Mouse (Mus musculus): ENCODE measurements around the gene Snip1. TPM values are rescaled to one million over a fixed set of nuclear protein-coding genes. Genes with fewer than 3 reads are reported as not detected.

Gene Snip1
- polyA plus RNA-seq, 1 experiment from 2014 or later, result 27.3 TPM

DNA sequence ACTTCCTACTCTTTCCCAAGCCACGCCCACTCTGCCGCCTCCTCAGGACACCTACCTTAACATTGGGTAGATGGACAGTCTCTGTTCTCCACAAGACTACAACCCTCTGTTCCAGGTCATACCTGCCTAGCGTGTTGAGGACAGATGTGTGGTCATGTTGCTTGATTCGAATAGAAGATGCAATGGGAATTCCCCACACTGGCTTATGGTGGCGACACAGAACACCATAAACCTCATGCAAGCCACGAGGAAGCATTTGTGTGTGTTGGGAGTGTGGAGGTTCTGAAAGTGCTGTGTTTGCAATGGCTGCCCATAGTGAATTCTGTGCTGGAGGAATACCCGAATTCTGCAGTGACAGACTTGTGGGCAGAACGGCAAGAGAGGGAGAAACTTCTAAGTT is 2.6 kb upstream of the Snip1 start:
- no peaks in the 10 kb centered on the region for H3K9me3 ChIP-seq
- no peak overlapping the region for H3K4me2 ChIP-seq
- 76% methylated on average over 8 of the region's 8 CpGs for WGBS
- no peak overlapping the region for H3K4me3 ChIP-seq
- no peak for ATAC-seq (replicated peaks)
- H3K27ac ChIP-seq, result no peak overlapping the region
- H3K4me1 ChIP-seq, result peaks cover 23% of the 10 kb centered on the region
- H3K27me3 ChIP-seq (replicated peaks), result 0 out of 2 replicates have a peak, but pooled peaks cover 6% of the 10 kb centered on the region
- H3K9ac ChIP-seq, result no peak overlapping the region
- H3K36me3 ChIP-seq (replicated peaks), result peaks cover 3% of the 10 kb centered on the region; the same call in 1 of the 2 replicates

DNA sequence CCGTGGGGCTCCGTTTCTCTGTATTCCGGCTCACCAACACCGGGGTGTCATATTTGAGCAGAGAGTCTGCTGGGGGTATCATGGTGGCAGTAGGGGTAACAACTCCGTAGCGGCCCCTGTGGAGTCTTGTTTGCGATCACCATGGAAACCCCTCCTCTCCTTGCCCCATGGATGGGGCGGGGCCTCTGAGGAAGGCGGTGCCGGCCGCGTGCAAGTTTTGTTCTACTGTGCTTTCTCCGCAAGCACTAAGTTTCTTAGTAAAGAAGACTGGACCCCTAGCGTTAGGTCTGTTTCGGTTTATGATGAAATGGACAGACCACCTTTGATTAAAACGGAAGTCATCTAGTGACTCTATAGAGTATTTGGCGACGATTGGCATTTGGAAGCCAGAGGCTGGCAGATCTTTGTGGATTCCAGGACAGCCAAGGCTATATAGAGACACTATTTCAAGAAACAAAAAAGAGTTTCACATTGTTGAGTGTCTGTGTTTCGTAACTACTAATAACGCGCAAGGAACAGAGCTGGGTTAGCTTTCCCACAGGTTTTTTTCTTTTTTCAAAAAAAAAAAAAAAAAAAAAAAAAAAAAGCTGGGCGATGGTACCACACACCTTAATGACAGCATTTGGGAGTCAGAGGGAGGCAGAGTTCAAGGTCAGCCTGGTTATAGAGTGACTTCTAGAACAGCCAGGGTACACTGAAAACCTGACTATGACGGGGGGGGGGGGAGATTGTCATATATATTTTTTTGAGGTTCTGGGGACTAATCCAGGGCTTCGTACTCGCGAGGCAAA is 760 bp upstream of the Snip1 start, which contains the start of gene Dnali1:
Dnali1 (minus strand) TSS at position 187 of the 791 bp plus-strand sequence.
- Histone ChIP-seq H3K27me3 (replicated peaks) (0 out of 2 replicates have a peak, but pooled peaks cover 6% of the 10 kb centered on the region), H3K4me2 (peak within 1 kb of the TSS; percentile 82), H3K4me1 (peaks cover 21% of the 10 kb centered on the region), H3K36me3 (replicated peaks) (peaks cover 6% of the 10 kb centered on the region), H3K4me3 (peak within 1 kb of the TSS; percentile 86), H3K9me3 (no peaks in the 10 kb centered on the region), H3K9ac (peak within 1 kb of the TSS; percentile 74), H3K27ac (peak within 1 kb of the TSS; percentile 70)
- WGBS, result 2% methylated on average over 26 of the region's 26 CpGs
- ATAC-seq (replicated peaks), result 0 out of 2 replicates have a peak, but pooled peaks have one; percentile 3

DNA sequence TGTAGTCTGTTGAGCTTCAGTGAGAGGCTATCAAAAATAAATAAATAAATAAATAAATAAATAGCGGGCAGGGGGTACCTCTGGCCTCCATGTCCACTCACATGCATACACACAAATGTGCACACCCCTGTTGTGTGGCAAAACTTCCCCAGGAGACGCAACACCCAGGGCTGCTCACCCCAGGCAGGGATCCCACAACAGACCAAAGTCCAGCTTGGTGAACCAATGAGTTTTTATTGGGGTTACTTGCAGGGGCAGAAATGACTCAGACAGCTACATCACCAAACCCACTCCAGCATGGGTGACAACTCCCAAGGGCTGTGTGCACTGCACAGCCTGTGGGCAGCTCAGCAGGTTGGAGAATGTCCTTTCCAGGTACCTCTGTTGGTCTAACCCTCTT is 11.2 kb downstream of the Snip1 start:
- Histone ChIP-seq H3K4me3 (no peak overlapping the region), H3K4me1 (no peaks in the 10 kb centered on the region), H3K27ac (no peak overlapping the region), H3K27me3 (replicated peaks) (no peaks in the 10 kb centered on the region), H3K36me3 (replicated peaks) (peaks cover 31% of the 10 kb centered on the region), H3K9ac (no peak overlapping the region), H3K4me2 (no peak overlapping the region), H3K9me3 (no peaks in the 10 kb centered on the region)
- 93% methylated on average over 2 of the region's 2 CpGs for WGBS
- no peak for ATAC-seq (replicated peaks)

DNA sequence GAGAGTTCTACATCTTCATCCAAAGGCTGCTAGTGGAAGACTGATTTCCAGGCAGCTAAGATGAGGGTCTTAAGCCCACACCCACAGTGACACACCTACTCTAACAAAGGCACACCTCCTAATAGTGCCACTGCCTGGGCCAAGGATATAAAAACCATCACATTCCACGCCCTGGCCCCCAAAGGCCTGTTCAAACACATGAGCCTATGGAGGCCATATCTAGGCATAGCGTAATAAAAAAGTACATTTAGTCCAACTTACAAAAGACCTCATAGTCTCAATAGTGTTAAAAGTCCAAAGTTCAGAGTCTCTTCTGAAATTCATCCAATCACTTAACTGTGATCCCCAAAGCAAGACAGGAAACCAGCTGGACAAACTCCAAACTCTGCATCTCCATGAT is 12.2 kb downstream of the Snip1 start:
- 0 out of 2 replicates have a peak, but pooled peaks cover 1% of the 10 kb centered on the region for H3K4me1 ChIP-seq
- no peaks in the 10 kb centered on the region for H3K9me3 ChIP-seq
- H3K4me2 ChIP-seq, result no peak overlapping the region
- no peaks in the 10 kb centered on the region for H3K27me3 ChIP-seq (replicated peaks)
- H3K36me3 ChIP-seq (replicated peaks), result peaks cover 21% of the 10 kb centered on the region
- H3K27ac ChIP-seq, result no peak overlapping the region
- ATAC-seq (replicated peaks), result no peak
- H3K4me3 ChIP-seq, result no peak overlapping the region
- 94% methylated on average over 2 of the region's 2 CpGs for WGBS
- no peak overlapping the region for H3K9ac ChIP-seq

DNA sequence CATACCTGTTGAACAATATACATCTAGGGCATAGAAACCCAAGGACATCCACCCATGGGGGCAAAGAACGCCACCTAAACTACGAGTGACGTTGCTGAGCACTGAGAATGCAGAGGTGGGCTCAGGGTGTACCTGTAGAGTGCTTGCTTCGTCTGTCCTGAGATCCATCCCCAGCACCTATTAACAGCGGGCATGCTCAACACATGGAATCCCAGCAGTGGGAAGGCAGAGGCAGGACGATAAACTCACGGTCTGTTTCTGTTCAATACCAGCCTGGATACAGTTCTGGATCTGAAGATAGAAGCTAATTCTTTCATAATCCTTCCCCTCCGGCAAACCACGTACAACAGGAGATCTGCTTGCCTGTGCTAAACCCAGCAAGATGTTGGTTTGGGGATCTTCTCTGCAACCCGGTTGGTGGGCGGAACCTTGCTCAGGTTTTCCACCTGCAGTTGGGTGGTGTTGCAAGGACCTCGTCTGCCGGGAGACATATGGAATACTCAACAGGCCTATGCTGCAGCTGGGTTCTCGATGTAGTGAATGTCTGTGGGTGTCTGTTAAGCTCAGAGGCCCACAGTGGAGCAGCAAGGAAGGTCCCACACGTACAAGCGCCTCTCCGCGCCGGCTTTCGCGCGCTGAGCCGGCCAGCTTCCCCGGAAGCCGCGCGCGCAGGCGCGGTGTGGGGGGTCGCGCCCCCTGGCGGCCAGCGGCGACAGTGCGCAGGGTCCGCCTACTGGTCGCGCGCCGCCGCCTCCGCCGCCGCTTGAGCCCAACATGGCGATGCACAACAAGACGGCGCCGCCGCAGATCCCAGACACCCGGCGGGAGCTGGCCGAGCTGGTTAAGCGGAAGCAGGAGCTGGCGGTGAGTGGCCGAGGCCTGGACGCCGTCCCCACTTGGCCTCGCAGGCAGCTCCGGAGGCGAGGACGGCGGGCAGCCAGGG is 18.2 kb downstream of the Snip1 start, which contains the start of gene Meaf6:
Meaf6 (plus strand) TSS at position 732 of the 943 bp plus-strand sequence.
- no peaks in the 10 kb centered on the region for H3K9me3 ChIP-seq
- ATAC-seq (replicated peaks), result peak; percentile 91
- peak within 1 kb of the TSS; percentile 91 for H3K4me3 ChIP-seq
- H3K27ac ChIP-seq, result peak within 1 kb of the TSS; percentile 99
- peaks cover 28% of the 10 kb centered on the region for H3K4me1 ChIP-seq
- H3K27me3 ChIP-seq (replicated peaks), result no peaks in the 10 kb centered on the region
- H3K36me3 ChIP-seq (replicated peaks), result peaks cover 18% of the 10 kb centered on the region
- 1% methylated on average over 63 of the region's 63 CpGs for WGBS
- H3K9ac ChIP-seq, result peak within 1 kb of the TSS; percentile 85
- H3K4me2 ChIP-seq, result peak within 1 kb of the TSS; percentile 77

DNA sequence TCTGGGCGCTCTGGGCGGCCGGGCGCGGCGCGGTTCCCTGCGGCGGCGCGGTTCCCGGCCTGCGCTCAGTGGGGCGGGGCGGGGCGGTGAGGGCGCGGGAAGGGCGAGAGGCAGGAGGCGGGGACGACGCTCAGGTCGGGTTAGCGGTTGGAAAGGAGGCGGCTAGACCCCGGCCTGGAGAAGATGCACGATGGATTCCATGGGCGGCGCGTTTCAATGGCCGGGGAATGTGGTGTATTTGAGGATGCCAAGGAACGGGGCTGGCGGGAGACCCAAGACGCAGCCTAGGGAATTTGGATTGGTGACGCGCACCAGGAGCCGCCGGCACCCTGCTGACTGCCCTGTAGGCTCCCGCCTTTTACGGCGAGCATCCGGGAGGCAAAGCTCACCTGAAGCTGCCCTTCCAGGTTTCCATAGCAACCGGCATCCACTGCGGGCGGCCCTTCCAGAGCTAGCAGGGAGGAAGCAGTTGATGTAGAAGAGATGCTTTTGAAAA is 18.9 kb downstream of the Snip1 start:
- peak overlapping the region; percentile 77 for H3K4me2 ChIP-seq
- H3K4me1 ChIP-seq, result peaks cover 28% of the 10 kb centered on the region
- WGBS, result under 1% methylated on average over 45 of the region's 45 CpGs
- H3K27me3 ChIP-seq (replicated peaks), result no peaks in the 10 kb centered on the region
- peak overlapping the region; percentile 99 for H3K27ac ChIP-seq
- H3K9ac ChIP-seq, result peak overlapping the region; percentile 85
- peaks cover 24% of the 10 kb centered on the region for H3K36me3 ChIP-seq (replicated peaks)
- peak; percentile 90 for ATAC-seq (replicated peaks)
- H3K9me3 ChIP-seq, result no peaks in the 10 kb centered on the region
- peak overlapping the region; percentile 91 for H3K4me3 ChIP-seq

DNA sequence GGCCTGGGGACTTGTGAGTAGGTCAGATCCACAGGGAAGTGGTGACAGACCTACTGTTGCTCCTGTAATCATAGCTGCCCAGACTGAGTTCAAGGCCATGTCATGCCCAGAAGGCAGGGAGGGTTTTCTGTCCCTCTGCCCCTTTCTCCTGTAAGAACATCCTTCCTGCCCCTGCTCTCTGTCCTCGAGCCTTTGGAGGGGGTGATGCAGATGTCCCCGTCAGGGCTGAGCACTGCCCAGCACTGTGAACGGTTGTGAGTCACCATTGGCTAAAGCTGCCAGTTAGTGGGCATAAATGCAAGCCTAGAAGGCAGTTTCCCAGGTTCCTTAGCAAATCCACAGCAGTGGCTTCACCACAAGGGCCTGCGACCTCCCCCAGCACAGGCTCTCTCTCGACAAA is 26.6 kb downstream of the Snip1 start:
- H3K9ac ChIP-seq, result no peak overlapping the region
- no peaks in the 10 kb centered on the region for H3K4me1 ChIP-seq
- no peaks in the 10 kb centered on the region for H3K27me3 ChIP-seq (replicated peaks)
- H3K9me3 ChIP-seq, result no peaks in the 10 kb centered on the region
- H3K4me3 ChIP-seq, result no peak overlapping the region
- peaks cover 38% of the 10 kb centered on the region for H3K36me3 ChIP-seq (replicated peaks)
- 93% methylated on average over 5 of the region's 5 CpGs for WGBS
- H3K27ac ChIP-seq, result no peak overlapping the region
- no peak for ATAC-seq (replicated peaks)
- no peak overlapping the region for H3K4me2 ChIP-seq

DNA sequence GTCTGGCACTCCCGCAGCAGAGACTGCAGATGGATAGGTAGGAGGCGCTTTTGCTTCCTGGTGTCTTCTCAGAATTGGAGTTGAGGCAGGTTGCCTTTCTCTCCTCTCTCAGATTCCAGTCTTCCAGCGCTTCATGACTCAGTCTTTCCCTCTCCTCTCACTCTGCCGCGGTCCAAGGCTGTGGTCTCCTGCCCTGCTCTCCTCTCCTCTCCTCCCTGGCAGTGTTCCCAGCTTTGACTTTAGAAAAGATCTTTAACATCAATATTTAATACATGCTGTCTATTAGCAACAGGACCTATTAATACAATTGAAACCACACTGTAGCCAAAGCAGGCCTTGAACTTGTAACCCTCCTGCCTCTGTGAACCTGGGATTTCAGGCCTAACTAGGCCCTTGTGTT is 29.6 kb downstream of the Snip1 start:
- 0 out of 2 replicates have a peak, but pooled peaks cover 8% of the 10 kb centered on the region for H3K36me3 ChIP-seq (replicated peaks)
- H3K9ac ChIP-seq, result no peak overlapping the region
- no peak overlapping the region for H3K4me3 ChIP-seq
- no peak overlapping the region for H3K27ac ChIP-seq
- H3K9me3 ChIP-seq, result no peaks in the 10 kb centered on the region
- H3K4me2 ChIP-seq, result no peak overlapping the region
- no peak for ATAC-seq (replicated peaks)
- H3K4me1 ChIP-seq, result 0 out of 2 replicates have a peak, but pooled peaks cover 3% of the 10 kb centered on the region
- 96% methylated on average over 5 of the region's 5 CpGs for WGBS
- no peaks in the 10 kb centered on the region for H3K27me3 ChIP-seq (replicated peaks)

DNA sequence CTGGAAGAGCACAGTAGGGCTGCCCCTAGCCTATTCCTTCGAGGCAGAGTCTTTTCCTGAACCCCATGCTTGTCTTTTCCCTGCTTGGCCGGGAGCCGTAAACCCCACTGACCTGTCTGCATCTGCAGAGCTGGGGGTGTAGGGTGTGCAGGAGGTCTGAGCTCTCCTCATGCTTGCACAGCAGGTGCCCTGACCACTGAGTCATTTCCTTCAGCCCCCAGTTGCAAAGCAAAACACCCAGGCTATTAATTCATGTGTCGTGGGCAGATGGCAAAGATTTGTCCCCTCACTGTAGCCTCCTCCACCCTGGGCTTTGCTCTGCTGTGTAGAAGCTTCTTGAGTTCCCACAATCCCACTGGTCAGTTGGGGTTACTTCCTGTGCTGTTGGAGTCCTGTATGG is 30.9 kb downstream of the Snip1 start:
- H3K27ac ChIP-seq, result no peak overlapping the region
- H3K4me2 ChIP-seq, result no peak overlapping the region
- no peak overlapping the region for H3K4me3 ChIP-seq
- H3K27me3 ChIP-seq (replicated peaks), result no peaks in the 10 kb centered on the region
- H3K9me3 ChIP-seq, result no peaks in the 10 kb centered on the region
- no peak overlapping the region for H3K9ac ChIP-seq
- no peaks in the 10 kb centered on the region; the same call in 1 of the 2 replicates for H3K36me3 ChIP-seq (replicated peaks)
- WGBS, result 85% methylated on average over 4 of the region's 4 CpGs
- no peak for ATAC-seq (replicated peaks)
- 0 out of 2 replicates have a peak, but pooled peaks cover 3% of the 10 kb centered on the region for H3K4me1 ChIP-seq

DNA sequence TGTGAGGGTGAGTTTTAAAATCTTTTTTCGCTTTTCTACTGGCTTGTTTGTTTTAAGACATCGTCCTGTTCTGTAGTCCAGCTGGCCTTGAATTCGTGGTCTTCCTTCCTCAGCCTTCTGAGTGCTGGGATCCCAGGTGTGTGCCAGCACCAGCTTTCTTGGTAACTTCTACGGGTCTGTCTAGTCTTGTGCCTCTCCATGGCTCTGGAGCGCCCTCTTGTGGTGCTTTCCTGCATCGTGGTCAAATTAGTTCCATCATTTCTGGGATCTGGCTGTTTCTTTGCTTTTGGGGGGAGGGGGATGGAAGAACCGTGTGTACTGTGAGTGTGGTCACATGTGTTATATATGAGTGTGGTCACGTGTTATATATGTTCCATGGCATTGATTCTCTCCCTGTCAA is 33.0 kb downstream of the Snip1 start:
- no peak overlapping the region for H3K9ac ChIP-seq
- H3K27me3 ChIP-seq (replicated peaks), result no peaks in the 10 kb centered on the region
- H3K27ac ChIP-seq, result no peak overlapping the region
- H3K4me2 ChIP-seq, result no peak overlapping the region
- 0 out of 2 replicates have a peak, but pooled peaks cover 3% of the 10 kb centered on the region for H3K4me1 ChIP-seq
- H3K4me3 ChIP-seq, result no peak overlapping the region
- peak; percentile 52; the same call in 1 of the 2 replicates for ATAC-seq (replicated peaks)
- WGBS, result 11% methylated on average over 8 of the region's 8 CpGs
- peaks cover 14% of the 10 kb centered on the region for H3K36me3 ChIP-seq (replicated peaks)
- no peaks in the 10 kb centered on the region for H3K9me3 ChIP-seq

DNA sequence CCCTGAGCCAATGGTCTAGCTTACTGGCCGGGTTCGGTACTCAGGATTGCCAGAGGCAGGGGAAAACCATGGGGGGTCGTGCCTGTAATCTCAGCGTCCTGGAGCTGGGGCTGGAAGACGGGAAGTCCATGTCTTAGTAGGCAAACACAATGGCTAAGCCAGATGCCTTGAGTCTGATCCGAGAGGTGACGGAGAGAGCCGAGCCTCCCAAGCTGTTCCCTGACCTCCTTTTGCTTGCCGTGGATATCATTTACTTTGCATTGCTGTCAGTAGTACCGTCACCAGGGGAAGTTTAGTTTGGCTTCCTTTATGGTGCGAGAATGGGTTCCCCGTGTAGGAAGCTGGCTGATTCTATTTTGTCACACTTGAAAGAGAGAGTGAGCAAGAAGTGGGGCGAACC is 34.9 kb downstream of the Snip1 start:
- Histone ChIP-seq H3K27me3 (replicated peaks) (no peaks in the 10 kb centered on the region), H3K4me1 (0 out of 2 replicates have a peak, but pooled peaks cover 3% of the 10 kb centered on the region), H3K4me3 (no peak overlapping the region), H3K9me3 (no peaks in the 10 kb centered on the region), H3K36me3 (replicated peaks) (peaks cover 27% of the 10 kb centered on the region), H3K27ac (no peak overlapping the region), H3K9ac (no peak overlapping the region), H3K4me2 (no peak overlapping the region)
- WGBS, result 64% methylated on average over 13 of the region's 13 CpGs
- ATAC-seq (replicated peaks), result no peak

DNA sequence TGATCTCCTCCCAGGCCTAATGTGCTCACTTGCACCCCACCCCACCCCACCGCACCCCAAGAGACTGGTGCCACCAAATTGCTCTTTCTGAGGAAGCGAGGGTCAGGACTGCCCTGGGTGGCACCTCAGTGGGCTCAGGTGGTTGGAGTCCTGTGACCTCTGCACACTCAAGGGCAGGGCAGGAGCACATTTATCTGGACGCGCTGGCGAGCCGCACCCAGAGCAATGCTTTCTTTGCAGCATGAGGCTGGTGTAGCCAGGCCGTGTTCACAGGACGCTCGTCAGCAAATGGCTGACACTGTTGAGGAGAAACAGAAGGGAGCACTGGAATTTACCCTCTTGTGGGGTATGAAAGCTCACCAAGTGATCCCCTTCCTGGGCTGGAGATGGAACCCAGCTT is 38.9 kb downstream of the Snip1 start:
- no peaks in the 10 kb centered on the region for H3K4me1 ChIP-seq
- no peak for ATAC-seq (replicated peaks)
- no peak overlapping the region for H3K27ac ChIP-seq
- H3K4me3 ChIP-seq, result no peak overlapping the region
- peaks cover 38% of the 10 kb centered on the region for H3K36me3 ChIP-seq (replicated peaks)
- H3K9ac ChIP-seq, result no peak overlapping the region
- H3K4me2 ChIP-seq, result no peak overlapping the region
- H3K9me3 ChIP-seq, result no peaks in the 10 kb centered on the region
- H3K27me3 ChIP-seq (replicated peaks), result no peaks in the 10 kb centered on the region
- WGBS, result 91% methylated on average over 9 of the region's 9 CpGs

All from midbrain, embryonic 15.5 days (tissue).